Comparison of ENCODE assay signal across 23 mouse cellular contexts in genomic region chr7:140094954-140095353, GRCm38 (mm10). TPM values are rescaled to one million over a fixed set of nuclear protein-coding genes. Genes with fewer than 3 reads are reported as not detected.
DNase-seq lines count a peak whose midpoint lies in the region; ATAC-seq and TF ChIP-seq lines count a peak whose summit lies in the region.
"Had no signal": no experiment of that assay in that cellular context is flagged by ENCODE, and none has a peak within 500 bp of the region (broad histone marks: within the 10 kb centered on the region; RNA-seq: fewer than 3 reads in every experiment).

No protein-coding gene starts in this region.

- 29% methylated on average over 5 of the region's 5 CpGs for WGBS in heart, postnatal 0 days
- WGBS in heart, embryonic 12.5 days, result 55% methylated on average over 5 of the region's 5 CpGs
- 42% methylated on average over 5 of the region's 5 CpGs for WGBS in lung, embryonic 14.5 days
- WGBS in intestine, postnatal 0 days, result 26% methylated on average over 5 of the region's 5 CpGs
- WGBS in stomach, embryonic 14.5 days, result 46% methylated on average over 5 of the region's 5 CpGs

- TF ChIP-seq CTCF in heart, postnatal 0 days (IDR thresholded peaks at IDR 0.05; ENCODE audit: low read depth), result no peak
- TF ChIP-seq CTCF in lung, embryonic 14.5 days (IDR thresholded peaks at IDR 0.05; ENCODE audit: low read depth), result no peak
- TF ChIP-seq CTCF in intestine, postnatal 0 days (IDR thresholded peaks at IDR 0.05; ENCODE audit: low read depth), result no peak

- H3K9ac ChIP-seq in heart, postnatal 0 days (replicated peaks; ENCODE audit: low read depth, low read length), result no peak overlapping the region
- H3K9ac ChIP-seq in heart, embryonic 12.5 days, result no peak overlapping the region
- no peak overlapping the region for H3K9ac ChIP-seq in lung, embryonic 14.5 days
- no peak overlapping the region for H3K9ac ChIP-seq in intestine, postnatal 0 days (ENCODE audit: low read depth, low read length)
- no peak overlapping the region for H3K9ac ChIP-seq in stomach, embryonic 14.5 days (replicated peaks; ENCODE audit: low read depth, low read length)
- H3K9ac ChIP-seq: limb, embryonic 12.5 days; neural tube, embryonic 13.5 days had no signal

- peaks cover 9% of the 10 kb centered on the region for H3K4me1 ChIP-seq in heart, postnatal 0 days (ENCODE audit: control insufficient read depth, insufficient read depth)
- peaks cover 9% of the 10 kb centered on the region; the same call in 1 of the 2 replicates for H3K4me1 ChIP-seq in heart, embryonic 12.5 days (replicated peaks)
- H3K4me1 ChIP-seq in lung, embryonic 14.5 days (ENCODE audit: insufficient read depth), result no peaks in the 10 kb centered on the region
- no peaks in the 10 kb centered on the region for H3K4me1 ChIP-seq in intestine, postnatal 0 days (replicated peaks; ENCODE audit: control insufficient read depth, insufficient read depth, low read length)
- H3K4me1 ChIP-seq in stomach, embryonic 14.5 days (ENCODE audit: control insufficient read depth, insufficient read depth, low read length), result peaks cover 5% of the 10 kb centered on the region; the same call in 1 of the 2 replicates
- H3K4me1 ChIP-seq: neural tube, embryonic 13.5 days had no signal

- H3K4me3 ChIP-seq in heart, postnatal 0 days (ENCODE audit: low read depth, low read length), result no peak overlapping the region
- no peak overlapping the region for H3K4me3 ChIP-seq in heart, embryonic 12.5 days
- no peak overlapping the region for H3K4me3 ChIP-seq in lung, embryonic 14.5 days (ENCODE audit: low read depth, low read length)
- H3K4me3 ChIP-seq in intestine, postnatal 0 days (ENCODE audit: low read depth, low read length), result peak overlapping the region; percentile 20
- H3K4me3 ChIP-seq in stomach, embryonic 14.5 days (ENCODE audit: low read depth, low read length), result no peak overlapping the region
- H3K4me3 ChIP-seq: gastrocnemius, adult 2 months; hindbrain, embryonic 10.5 days; limb, embryonic 12.5 days; neural tube, embryonic 13.5 days had no signal

- DNase-seq in heart, postnatal 0 days (ENCODE audit: low spot score), result no peak
- no peak for DNase-seq in lung, embryonic 14.5 days
- no peak for DNase-seq in lung, adult 18-20 months
- DNase-seq in spleen, postnatal 36 days (ENCODE audit: low spot score in 2 of 2), result no peak
- DNase-seq: adrenal gland, postnatal 25 days; cerebellum, adult 18-20 months; gastrocnemius, adult 2 months; layer of hippocampus, adult 9-11 months; lung, postnatal 36 days; right cerebral cortex, postnatal 14 days had no signal

- no peaks in the 10 kb centered on the region for H3K9me3 ChIP-seq in heart, postnatal 0 days (replicated peaks; ENCODE audit: control insufficient read depth, low read length)
- no peaks in the 10 kb centered on the region for H3K9me3 ChIP-seq in heart, embryonic 12.5 days (replicated peaks)
- H3K9me3 ChIP-seq in lung, embryonic 14.5 days (ENCODE audit: low read depth, low read length), result no peaks in the 10 kb centered on the region
- no peaks in the 10 kb centered on the region for H3K9me3 ChIP-seq in intestine, postnatal 0 days (ENCODE audit: control insufficient read depth)
- no peaks in the 10 kb centered on the region for H3K9me3 ChIP-seq in stomach, embryonic 14.5 days (ENCODE audit: control insufficient read depth, low read depth, low read length)
- H3K9me3 ChIP-seq: hindbrain, embryonic 10.5 days; limb, embryonic 12.5 days; neural tube, embryonic 13.5 days had no signal

- peak; percentile 65 for ATAC-seq in heart, postnatal 0 days (ENCODE audit: insufficient read depth, low read depth)
- ATAC-seq in heart, embryonic 12.5 days (ENCODE audit: insufficient number of reproducible peaks, low FRiP score), result no peak
- ATAC-seq in lung, embryonic 14.5 days (ENCODE audit: insufficient read depth), result peak; percentile 31; the same call in 1 of the 2 replicates
- 0 out of 2 replicates have a peak, but pooled peaks have one; percentile 28 for ATAC-seq in intestine, postnatal 0 days
- 0 out of 2 replicates have a peak, but pooled peaks have one; percentile 19 for ATAC-seq in stomach, embryonic 14.5 days (ENCODE audit: insufficient number of reproducible peaks, insufficient read depth, low FRiP score, low read depth)
- ATAC-seq: activated CD4-positive, CD25-positive, alpha-beta regulatory T cell, adult 4 months; inflammation-experienced regulatory T-cells, adult 6 months; Patski had no signal

- no peaks in the 10 kb centered on the region for H3K27me3 ChIP-seq in heart, postnatal 0 days (ENCODE audit: control insufficient read depth, insufficient read depth, low read length)
- no peaks in the 10 kb centered on the region; the same call in 1 of the 2 replicates for H3K27me3 ChIP-seq in heart, embryonic 12.5 days (replicated peaks)
- H3K27me3 ChIP-seq in lung, embryonic 14.5 days (ENCODE audit: insufficient read depth, low read length), result no peaks in the 10 kb centered on the region
- no peaks in the 10 kb centered on the region for H3K27me3 ChIP-seq in intestine, postnatal 0 days (replicated peaks; ENCODE audit: control insufficient read depth, insufficient read depth, low read length)
- no peaks in the 10 kb centered on the region for H3K27me3 ChIP-seq in stomach, embryonic 14.5 days (ENCODE audit: control insufficient read depth, insufficient read depth, low read length)
- H3K27me3 ChIP-seq: neural tube, embryonic 13.5 days; Patski had no signal

- no peak for TF ChIP-seq EP300 in heart, postnatal 0 days (IDR thresholded peaks at IDR 0.05; ENCODE audit: low read depth)

- peaks cover 12% of the 10 kb centered on the region; the same call in 1 of the 2 replicates for H3K36me3 ChIP-seq in heart, postnatal 0 days (replicated peaks; ENCODE audit: control insufficient read depth, insufficient read depth, low read length)
- peaks cover 19% of the 10 kb centered on the region for H3K36me3 ChIP-seq in heart, embryonic 12.5 days
- H3K36me3 ChIP-seq in lung, embryonic 14.5 days (ENCODE audit: insufficient read depth), result no peaks in the 10 kb centered on the region
- peaks cover 22% of the 10 kb centered on the region for H3K36me3 ChIP-seq in intestine, postnatal 0 days (ENCODE audit: control insufficient read depth, insufficient read depth)
- no peaks in the 10 kb centered on the region for H3K36me3 ChIP-seq in stomach, embryonic 14.5 days (ENCODE audit: control insufficient read depth, insufficient read depth, low read length)
- H3K36me3 ChIP-seq: hindbrain, embryonic 10.5 days; neural tube, embryonic 13.5 days had no signal

- H3K4me2 ChIP-seq in heart, postnatal 0 days (ENCODE audit: low read depth, low read length), result peak overlapping the region; percentile 18; the same call in 1 of the 2 replicates
- no peak overlapping the region for H3K4me2 ChIP-seq in heart, embryonic 12.5 days
- no peak overlapping the region for H3K4me2 ChIP-seq in lung, embryonic 14.5 days
- H3K4me2 ChIP-seq in intestine, postnatal 0 days (replicated peaks; ENCODE audit: low read depth), result peak overlapping the region; percentile 66
- no peak overlapping the region for H3K4me2 ChIP-seq in stomach, embryonic 14.5 days (replicated peaks; ENCODE audit: low read depth, low read length)
- H3K4me2 ChIP-seq: limb, embryonic 12.5 days; neural tube, embryonic 13.5 days had no signal

- H3K27ac ChIP-seq in heart, postnatal 0 days (ENCODE audit: low read depth), result no peak overlapping the region
- H3K27ac ChIP-seq in heart, embryonic 12.5 days (ENCODE audit: poor library complexity, severe bottlenecking), result no peak overlapping the region
- no peak overlapping the region for H3K27ac ChIP-seq in lung, embryonic 14.5 days (ENCODE audit: low read depth)
- H3K27ac ChIP-seq in intestine, postnatal 0 days (ENCODE audit: low read depth, low read length), result peak overlapping the region; percentile 16
- no peak overlapping the region for H3K27ac ChIP-seq in stomach, embryonic 14.5 days (ENCODE audit: low read length)
- H3K27ac ChIP-seq: gastrocnemius, adult 2 months; hindbrain, embryonic 10.5 days; limb, embryonic 12.5 days; neural tube, embryonic 13.5 days had no signal

RNA-seq across cellular contexts. Expression of gene Prap1, which starts 1.8 kb away (rescaled TPM):
- total RNA-seq in heart, postnatal 0 days (2014; rRNA removed; ENCODE audit: low replicate concordance), result not detected in 2 replicates
- 0.27 and 0.33 TPM in 2 replicates for polyA plus RNA-seq in heart, postnatal 0 days (2015; fragmentation: Nextera tagmentation; extraction: Ambion mirVana)
- polyA plus RNA-seq in heart, embryonic 12.5 days (2016; fragmentation: Nextera tagmentation; extraction: Ambion mirVana), result 0.44 TPM in 1 of 2 replicates, not detected in the other
- polyA plus RNA-seq in lung, embryonic 14.5 days (2014; fragmentation: Nextera tagmentation; extraction: Ambion mirVana), result 0.43 TPM in 1 of 2 replicates, not detected in the other
- 4,234 and 4,267 TPM in 2 replicates for polyA plus RNA-seq in intestine, postnatal 0 days (2015; fragmentation: Nextera tagmentation; extraction: Ambion mirVana)
- 12.5 and 24.2 TPM in 2 replicates for polyA plus RNA-seq in stomach, embryonic 14.5 days (2014; fragmentation: Nextera tagmentation; extraction: Ambion mirVana)
- total RNA-seq: adrenal gland, postnatal 25 days; gastrocnemius, adult 2 months; granulocyte monocyte progenitor cell, adult 5-6 weeks; monocyte, adult 5-6 weeks had no signal
- polyA plus RNA-seq: activated CD4-positive, CD25-positive, alpha-beta regulatory T cell, adult 4 months; embryonic facial prominence, embryonic 11.5 days; hindbrain, embryonic 10.5 days; inflammation-experienced regulatory T-cells, adult 6 months; limb, embryonic 12.5 days; neural tube, embryonic 13.5 days; Patski had no signal

RNA-seq across cellular contexts. Expression of gene Fuom, which starts 7.3 kb away (rescaled TPM):
- total RNA-seq in heart, postnatal 0 days (2014; rRNA removed; ENCODE audit: low replicate concordance), result 64.2 and 79.4 TPM in 2 replicates
- polyA plus RNA-seq in heart, postnatal 0 days (2015; fragmentation: Nextera tagmentation; extraction: Ambion mirVana), result 158 and 164 TPM in 2 replicates
- polyA plus RNA-seq in heart, embryonic 12.5 days (2016; fragmentation: Nextera tagmentation; extraction: Ambion mirVana), result 75.4 and 83.0 TPM in 2 replicates
- 10.5 and 16.5 TPM in 2 replicates for polyA plus RNA-seq in lung, embryonic 14.5 days (2014; fragmentation: Nextera tagmentation; extraction: Ambion mirVana)
- 138 and 139 TPM in 2 replicates for polyA plus RNA-seq in intestine, postnatal 0 days (2015; fragmentation: Nextera tagmentation; extraction: Ambion mirVana)
- 28.6 and 29.6 TPM in 2 replicates for polyA plus RNA-seq in stomach, embryonic 14.5 days (2014; fragmentation: Nextera tagmentation; extraction: Ambion mirVana)

RNA-seq across cellular contexts. Expression of gene Caly, which starts 12.6 kb away (rescaled TPM):
- 1.9 and 4.1 TPM in 2 replicates for total RNA-seq in heart, postnatal 0 days (2014; rRNA removed; ENCODE audit: low replicate concordance)
- 0.40 and 0.70 TPM in 2 replicates for polyA plus RNA-seq in heart, postnatal 0 days (2015; fragmentation: Nextera tagmentation; extraction: Ambion mirVana)
- 0.36 and 0.59 TPM in 2 replicates for polyA plus RNA-seq in heart, embryonic 12.5 days (2016; fragmentation: Nextera tagmentation; extraction: Ambion mirVana)
- 0.46 TPM in 1 of 2 replicates, not detected in the other for polyA plus RNA-seq in lung, embryonic 14.5 days (2014; fragmentation: Nextera tagmentation; extraction: Ambion mirVana)
- 3.7 and 3.9 TPM in 2 replicates for polyA plus RNA-seq in intestine, postnatal 0 days (2015; fragmentation: Nextera tagmentation; extraction: Ambion mirVana)
- polyA plus RNA-seq in stomach, embryonic 14.5 days (2014; fragmentation: Nextera tagmentation; extraction: Ambion mirVana), result 3.8 and 3.9 TPM in 2 replicates
- total RNA-seq: monocyte, adult 5-6 weeks had no signal
- polyA plus RNA-seq: activated CD4-positive, CD25-positive, alpha-beta regulatory T cell, adult 4 months; inflammation-experienced regulatory T-cells, adult 6 months; liver, embryonic 16.5 days; Patski had no signal

RNA-seq across cellular contexts. Expression of gene Paox, which starts 20.6 kb away (rescaled TPM):
- total RNA-seq in heart, postnatal 0 days (2014; rRNA removed; ENCODE audit: low replicate concordance), result 8.1 and 11.8 TPM in 2 replicates
- 8.5 and 8.7 TPM in 2 replicates for polyA plus RNA-seq in heart, postnatal 0 days (2015; fragmentation: Nextera tagmentation; extraction: Ambion mirVana)
- polyA plus RNA-seq in heart, embryonic 12.5 days (2016; fragmentation: Nextera tagmentation; extraction: Ambion mirVana), result 14.5 and 16.3 TPM in 2 replicates
- polyA plus RNA-seq in lung, embryonic 14.5 days (2014; fragmentation: Nextera tagmentation; extraction: Ambion mirVana), result 21.3 and 24.8 TPM in 2 replicates
- polyA plus RNA-seq in intestine, postnatal 0 days (2015; fragmentation: Nextera tagmentation; extraction: Ambion mirVana), result 25.8 and 28.5 TPM in 2 replicates
- polyA plus RNA-seq in stomach, embryonic 14.5 days (2014; fragmentation: Nextera tagmentation; extraction: Ambion mirVana), result 29.8 and 33.4 TPM in 2 replicates

RNA-seq across cellular contexts. Expression of gene Echs1, which starts 21.3 kb away (rescaled TPM):
- total RNA-seq in heart, postnatal 0 days (2014; rRNA removed; ENCODE audit: low replicate concordance), result 265 and 332 TPM in 2 replicates
- polyA plus RNA-seq in heart, postnatal 0 days (2015; fragmentation: Nextera tagmentation; extraction: Ambion mirVana), result 344 and 349 TPM in 2 replicates
- polyA plus RNA-seq in heart, embryonic 12.5 days (2016; fragmentation: Nextera tagmentation; extraction: Ambion mirVana), result 174 and 176 TPM in 2 replicates
- 148 and 164 TPM in 2 replicates for polyA plus RNA-seq in lung, embryonic 14.5 days (2014; fragmentation: Nextera tagmentation; extraction: Ambion mirVana)
- 153 and 161 TPM in 2 replicates for polyA plus RNA-seq in intestine, postnatal 0 days (2015; fragmentation: Nextera tagmentation; extraction: Ambion mirVana)
- polyA plus RNA-seq in stomach, embryonic 14.5 days (2014; fragmentation: Nextera tagmentation; extraction: Ambion mirVana), result 158 and 171 TPM in 2 replicates

Comparison
In these comparisons a context has a peak if more than half of its experiments do, and no peak if none do; other contexts are left out.
1. H3K4me2 ChIP-seq: peak in heart, postnatal 0 days (single experiment) and intestine, postnatal 0 days (single experiment); none in heart, embryonic 12.5 days (single experiment), lung, embryonic 14.5 days (single experiment) and stomach, embryonic 14.5 days (single experiment).
2. RNA of gene Prap1, which starts 1.8 kb away (polyA plus RNA-seq): 4,234 to 4,267 TPM in intestine, postnatal 0 days; 12.5 to 24.2 TPM in stomach, embryonic 14.5 days, 0.27 to 0.33 TPM in heart, postnatal 0 days, 0.43 TPM in lung, embryonic 14.5 days and 0.44 TPM in heart, embryonic 12.5 days; every median in the first group is over 100 times any median in the second.